Mouse (Mus musculus): Measurements from ENCODE around the gene Chrm3.

Chrm3 gene

GRCm38 (mm10) chr13:10071165-10071564 is 289.5 kb downstream of the Chrm3 start:
- DNase-seq (ENCODE audit: extremely low read depth, low read depth) = no peak

- DNase-seq (ENCODE audit: extremely low read depth, low read depth) = no peak
Measured at GRCm38 (mm10) chr13:10068927-10069580, 291.6 kb downstream of the Chrm3 start.

DNA sequence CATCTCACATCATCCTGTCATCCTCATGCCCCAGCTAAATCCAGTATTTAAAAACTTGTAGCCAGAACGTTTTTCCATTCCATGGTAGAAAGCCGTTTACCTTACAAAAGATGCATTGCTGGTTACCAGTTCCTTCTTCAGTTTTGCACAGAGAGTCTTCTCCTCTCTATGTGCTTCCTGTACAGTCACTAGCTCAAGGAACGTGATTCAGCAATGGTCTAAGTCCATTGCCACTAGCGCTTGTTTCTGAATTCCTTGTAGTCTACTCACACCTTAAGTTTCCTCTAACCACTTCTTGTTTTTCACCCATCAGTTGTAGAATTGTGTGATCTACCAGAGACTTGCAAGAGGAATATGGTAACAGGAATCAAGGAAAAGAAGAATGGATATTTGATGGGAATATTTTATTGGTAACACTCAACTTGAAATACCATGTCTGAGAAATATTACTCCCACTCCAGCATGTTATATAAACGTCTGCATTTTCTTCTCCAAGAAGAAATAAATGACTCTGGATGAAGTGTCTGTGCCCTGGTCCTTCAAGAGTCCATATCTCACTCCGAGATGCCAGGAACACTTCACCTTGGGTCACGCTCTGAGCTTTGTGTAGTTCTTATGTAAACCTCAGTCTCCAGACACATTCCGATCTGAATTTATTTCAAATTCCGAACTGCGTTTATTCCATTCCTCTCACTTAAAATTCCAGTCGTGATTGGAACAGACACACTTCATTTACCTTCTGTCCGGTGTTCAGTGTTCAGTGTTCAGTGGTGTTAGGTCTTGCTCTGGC is 293.6 kb downstream of the Chrm3 start:
- no peak for DNase-seq (ENCODE audit: extremely low read depth, low read depth)

DNA sequence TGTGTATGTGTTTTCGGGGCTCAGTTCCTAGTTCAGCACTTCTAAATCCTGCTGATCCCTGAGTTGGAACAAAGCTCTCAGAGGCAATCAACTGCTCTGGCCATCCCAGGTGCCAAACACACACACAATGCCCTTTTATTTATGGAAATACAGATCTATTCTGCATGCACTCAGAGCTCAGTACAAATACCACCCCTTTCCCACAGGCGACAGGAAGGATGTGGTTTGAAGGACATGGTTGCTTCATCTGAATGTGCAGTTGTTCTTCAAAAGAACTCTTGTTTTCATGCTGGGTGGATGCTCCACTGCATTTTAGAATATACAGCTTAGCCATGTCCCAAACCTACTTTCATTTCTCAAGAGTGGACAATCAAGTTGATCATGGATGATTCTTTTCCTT is 294.9 kb downstream of the Chrm3 start:
- DNase-seq (ENCODE audit: extremely low read depth, low read depth) = no peak

DNA sequence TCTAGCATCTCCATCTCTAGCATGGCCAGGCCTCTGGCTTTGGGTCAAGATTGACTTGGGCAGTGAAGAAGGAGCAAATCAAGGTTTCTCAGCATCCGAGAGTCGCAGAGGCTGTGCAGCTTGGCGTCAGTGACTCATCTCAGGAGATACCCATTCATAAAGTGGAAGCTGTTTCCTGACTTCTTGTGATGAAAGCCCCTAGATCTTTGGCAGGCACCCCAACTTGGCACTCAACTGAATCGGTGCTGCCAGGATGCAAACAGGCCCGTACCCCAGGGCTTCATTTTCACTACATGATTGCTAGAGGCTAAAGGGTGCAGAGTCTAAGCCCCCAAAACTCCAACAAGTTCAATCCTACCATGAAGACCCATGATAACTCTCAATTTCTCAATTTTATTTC is 298.0 kb downstream of the Chrm3 start:
- no peak for DNase-seq (ENCODE audit: extremely low read depth, low read depth)

GRCm38 (mm10) chr13:10058993-10059392 is 301.7 kb downstream of the Chrm3 start:
- DNase-seq (ENCODE audit: extremely low read depth, low read depth) = no peak

GRCm38 (mm10) chr13:10057644-10058198 is 302.9 kb downstream of the Chrm3 start:
- DNase-seq (ENCODE audit: extremely low read depth, low read depth) = no peak

DNA sequence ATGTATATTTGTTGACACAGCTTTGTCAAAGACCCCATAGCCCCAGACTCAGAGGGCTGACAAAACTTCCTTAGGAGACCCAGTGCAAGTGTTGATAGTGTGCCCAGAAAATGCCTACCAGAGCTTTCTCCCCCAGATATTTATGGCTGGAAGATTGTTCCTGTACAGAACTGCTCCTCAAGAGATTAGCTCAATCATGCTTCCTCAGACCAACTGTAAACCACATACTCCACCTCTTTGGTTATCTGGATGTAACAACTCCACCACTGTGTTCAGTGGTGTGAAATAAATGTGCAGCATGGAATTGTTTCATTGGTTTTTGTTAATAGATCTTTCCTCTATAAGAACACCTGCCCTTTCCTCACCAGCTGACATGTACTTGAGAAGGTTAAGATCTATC is 306.6 kb downstream of the Chrm3 start:
- DNase-seq (ENCODE audit: extremely low read depth, low read depth) = peak; percentile 73

DNA sequence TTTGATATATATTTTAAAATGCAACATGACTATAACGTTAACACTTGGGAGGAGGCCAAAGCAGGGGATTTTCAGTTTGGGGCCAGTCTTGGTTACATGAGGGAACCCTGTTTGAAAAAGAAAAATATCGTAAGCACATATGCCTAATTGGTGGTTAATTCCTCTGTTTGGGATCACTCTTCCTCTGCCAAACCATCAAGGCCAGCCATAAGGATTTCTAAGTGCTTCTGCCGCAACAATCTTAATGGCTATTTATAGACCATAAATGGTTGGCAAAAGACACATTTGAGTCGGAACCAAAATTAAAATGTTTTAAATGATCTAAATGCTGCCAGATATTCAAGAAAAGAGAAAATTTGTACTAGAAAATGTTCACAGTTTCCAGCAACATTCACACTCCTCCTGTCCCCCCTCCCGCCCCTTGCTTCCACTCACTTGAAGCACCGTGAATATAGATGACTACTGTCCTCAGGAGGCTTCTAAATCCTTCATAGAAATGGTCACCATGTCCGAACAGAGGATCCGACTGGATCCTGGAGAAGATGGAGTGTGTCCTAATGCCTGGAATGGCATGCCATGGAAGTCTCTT is 307.3 kb downstream of the Chrm3 start:
- no peak for DNase-seq (ENCODE audit: extremely low read depth, low read depth)

- no peak for DNase-seq (ENCODE audit: extremely low read depth, low read depth)
Measured at GRCm38 (mm10) chr13:10045651-10046350, 314.8 kb downstream of the Chrm3 start.

GRCm38 (mm10) chr13:10044084-10044483 is 316.6 kb downstream of the Chrm3 start:
- no peak for DNase-seq (ENCODE audit: extremely low read depth, low read depth)

DNA sequence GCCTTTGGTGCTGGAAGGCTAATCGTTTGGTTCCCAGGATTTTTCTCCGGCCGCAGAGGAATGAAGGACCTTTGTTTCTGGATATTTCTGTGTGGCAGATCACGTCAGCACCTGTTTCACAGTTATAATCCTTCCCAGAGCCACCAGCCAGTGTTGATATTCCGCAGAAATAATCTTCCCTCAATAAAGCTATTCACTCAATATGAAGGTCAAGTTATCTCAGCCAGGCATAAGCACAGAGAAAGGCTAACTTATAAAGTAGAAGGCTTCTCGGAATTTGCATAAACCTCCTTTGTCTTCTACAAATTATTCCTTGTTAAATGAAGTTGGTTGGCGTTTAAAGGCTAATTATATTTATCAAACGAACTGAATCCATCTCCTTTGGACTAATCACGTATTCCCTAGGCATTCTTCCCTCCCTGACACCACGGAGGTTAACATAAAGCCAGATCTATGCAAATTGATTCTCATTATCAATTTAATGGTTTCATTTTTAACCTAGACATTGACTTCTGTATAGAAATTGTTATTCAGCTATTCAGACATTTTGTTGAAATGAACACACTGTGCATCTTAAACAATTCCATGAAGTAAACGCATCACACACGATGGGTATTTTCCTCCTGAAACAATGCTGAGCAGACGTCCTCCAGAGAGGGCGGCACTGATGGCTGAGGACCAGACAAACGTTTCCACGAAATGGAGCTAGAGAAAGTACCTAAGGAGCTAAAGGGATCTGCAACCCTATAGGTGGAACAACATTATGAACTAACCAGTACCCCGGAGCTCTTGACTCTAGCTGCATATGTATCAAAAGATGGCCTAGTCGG is 326.9 kb downstream of the Chrm3 start:
- no peak for DNase-seq (ENCODE audit: extremely low read depth, low read depth)

DNA sequence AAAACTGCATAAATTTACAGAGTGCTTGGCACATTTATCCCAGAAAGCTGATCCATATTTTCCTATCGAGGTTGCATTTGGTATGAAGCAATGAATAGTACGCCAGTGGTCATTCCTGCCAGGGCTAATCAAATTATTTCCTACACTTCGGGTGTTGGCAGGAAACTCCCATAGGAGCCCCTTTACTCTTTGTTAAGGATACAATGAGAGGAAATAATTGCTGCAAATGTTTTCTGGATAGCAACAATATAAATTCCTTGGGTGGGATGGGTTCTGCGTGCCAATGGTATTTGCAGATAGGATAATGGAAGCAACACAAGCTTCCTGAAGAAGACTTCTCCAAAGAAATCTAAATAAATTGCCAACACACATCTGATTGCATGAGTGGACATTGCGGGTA is 329.1 kb downstream of the Chrm3 start:
- no peak for DNase-seq (ENCODE audit: extremely low read depth, low read depth)

GRCm38 (mm10) chr13:10029944-10030343 is 330.7 kb downstream of the Chrm3 start:
- no peak for DNase-seq (ENCODE audit: extremely low read depth, low read depth)

GRCm38 (mm10) chr13:10025134-10025533 is 335.5 kb downstream of the Chrm3 start:
- no peak for DNase-seq (ENCODE audit: extremely low read depth, low read depth)

- DNase-seq (ENCODE audit: extremely low read depth, low read depth) = no peak
Measured at GRCm38 (mm10) chr13:10023112-10023511, 337.5 kb downstream of the Chrm3 start.

GRCm38 (mm10) chr13:10019252-10019651 is 341.4 kb downstream of the Chrm3 start:
- DNase-seq (ENCODE audit: extremely low read depth, low read depth) = no peak

GRCm38 (mm10) chr13:10002916-10003315 is 357.7 kb downstream of the Chrm3 start:
- no peak for DNase-seq (ENCODE audit: extremely low read depth, low read depth)

GRCm38 (mm10) chr13:9997664-9998328 is 362.9 kb downstream of the Chrm3 start:
- no peak for DNase-seq (ENCODE audit: extremely low read depth, low read depth)

DNA sequence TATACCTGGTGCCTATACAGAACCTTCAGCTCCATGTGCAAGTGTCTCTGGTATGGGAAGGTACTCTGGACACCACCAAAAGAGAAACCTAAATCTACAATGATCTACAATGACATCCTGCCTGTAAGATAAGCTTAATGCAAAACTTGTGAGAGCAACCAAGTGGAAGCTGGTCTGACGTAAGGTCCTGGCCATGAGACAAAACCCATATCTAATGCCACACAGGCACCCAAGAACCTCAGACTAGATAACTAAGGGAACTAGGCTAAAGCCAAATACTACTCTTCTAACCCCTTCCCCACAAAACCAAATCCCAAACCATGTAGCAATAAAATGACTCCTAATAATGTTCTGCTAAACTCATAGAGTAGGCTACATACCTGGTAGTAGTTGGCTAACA is 364.8 kb downstream of the Chrm3 start:
- no peak for DNase-seq (ENCODE audit: extremely low read depth, low read depth)

Measured in MEL-GATA-1-ER (cell line).